Mouse (Mus musculus): Measurements from ENCODE around the gene D1Ertd622e.
"Not testable (repeated sequence)": the region's sequence is repeated elsewhere in the genome, so short reads cannot be mapped to it uniquely, and the experiment has no call there.

The D1Ertd622e gene

GRCm38 (mm10) chr1:97632545-97633256, 29.2 kb downstream of the D1Ertd622e start:
- DNase-seq: no peak

GRCm38 (mm10) chr1:97631843-97632470, 29.9 kb downstream of the D1Ertd622e start:
- no peak for DNase-seq

GRCm38 (mm10) chr1:97630146-97630545, 31.7 kb downstream of the D1Ertd622e start:
- no peak for DNase-seq

- no peak for DNase-seq
Measured at GRCm38 (mm10) chr1:97628859-97629258, 33.0 kb downstream of the D1Ertd622e start.

GRCm38 (mm10) chr1:97628016-97628415, 33.9 kb downstream of the D1Ertd622e start:
- DNase-seq: no peak

- no peak for DNase-seq
Measured at GRCm38 (mm10) chr1:97625427-97625826, 36.4 kb downstream of the D1Ertd622e start.

- no peak for DNase-seq
Measured at GRCm38 (mm10) chr1:97624386-97624785, 37.5 kb downstream of the D1Ertd622e start.

- no peak for DNase-seq
Measured at GRCm38 (mm10) chr1:97623214-97623856, 38.5 kb downstream of the D1Ertd622e start.

GRCm38 (mm10) chr1:97622574-97623208, 39.2 kb downstream of the D1Ertd622e start:
- no peak for DNase-seq

GRCm38 (mm10) chr1:97619621-97620320, 42.1 kb downstream of the D1Ertd622e start:
- no peak for DNase-seq

- no peak for DNase-seq
Measured at GRCm38 (mm10) chr1:97615525-97615924, 46.3 kb downstream of the D1Ertd622e start.

- no peak for DNase-seq
Measured at GRCm38 (mm10) chr1:97614531-97615462, 47.1 kb downstream of the D1Ertd622e start.

GRCm38 (mm10) chr1:97611747-97612146, 50.1 kb downstream of the D1Ertd622e start:
- DNase-seq: no peak

- no peak for DNase-seq
Measured at GRCm38 (mm10) chr1:97603361-97603760, 58.5 kb downstream of the D1Ertd622e start.

- no peak for DNase-seq
Measured at GRCm38 (mm10) chr1:97600371-97600770, 61.5 kb downstream of the D1Ertd622e start.

GRCm38 (mm10) chr1:97599101-97599500, 62.8 kb downstream of the D1Ertd622e start:
- no peak for DNase-seq

- DNase-seq: no peak
Measured at GRCm38 (mm10) chr1:97588561-97588960, 73.3 kb downstream of the D1Ertd622e start.

- DNase-seq: no peak
Measured at GRCm38 (mm10) chr1:97585106-97585505, 76.8 kb downstream of the D1Ertd622e start.

- DNase-seq: no peak
Measured at GRCm38 (mm10) chr1:97584171-97584570, 77.7 kb downstream of the D1Ertd622e start.

- no peak for DNase-seq
Measured at GRCm38 (mm10) chr1:97583085-97583484, 78.8 kb downstream of the D1Ertd622e start.

GRCm38 (mm10) chr1:97580680-97581079, 81.2 kb downstream of the D1Ertd622e start:
- not testable (repeated sequence) for DNase-seq

- no peak for DNase-seq
Measured at GRCm38 (mm10) chr1:97580270-97580669, 81.6 kb downstream of the D1Ertd622e start.

All from cerebellum, adult 18-20 months (tissue).